Mouse (Mus musculus) lung, postnatal 0 days (tissue): ENCODE data around the gene Brox.

Experiments used
- CTCF ChIP-seq: IDR thresholded peaks from 2 replicates; pipeline ENCODE4 v1.5.1; 2016; ENCODE audit warnings: antibody characterized with exemption, mild to moderate bottlenecking
- EP300 ChIP-seq: IDR thresholded peaks from 2 replicates; pipeline ENCODE4 v1.6.1; 2016; ENCODE audit warnings: antibody characterized with exemption, mild to moderate bottlenecking, control low read depth

DNA sequence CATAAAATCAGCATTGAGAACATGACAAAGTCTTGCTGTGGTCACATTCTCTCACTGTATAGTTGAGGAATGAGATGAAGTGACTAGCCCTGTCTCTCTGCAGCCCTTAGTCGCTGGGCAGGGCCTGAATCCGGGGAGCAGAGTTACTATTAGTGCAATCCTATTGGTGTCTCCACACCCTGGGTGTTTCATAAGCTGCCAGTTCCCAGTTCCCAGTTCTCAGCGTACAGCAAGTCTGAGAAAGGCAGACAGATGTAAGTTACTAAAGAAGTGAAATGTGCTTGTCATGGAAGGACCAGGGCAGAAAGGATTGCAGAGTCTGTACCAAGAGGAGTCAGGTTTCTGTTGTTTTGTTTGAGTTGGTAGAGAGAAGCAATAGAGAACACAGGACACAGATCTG is 10.5 kb upstream of the Brox start:
- TF ChIP-seq CTCF (no peak), EP300 (no peak)
